Mouse (Mus musculus): ENCODE measurements around the gene Arhgap8.

- no peak for TF ChIP-seq POLR2A (IDR thresholded peaks at IDR 0.05; ENCODE audit: borderline replicate concordance, extremely low read depth, insufficient read depth, insufficient read length, poor library complexity, severe bottlenecking)
- peak; percentile 63; the same call in 1 of the 2 replicates for TF ChIP-seq CTCF (IDR thresholded peaks at IDR 0.05; ENCODE audit: borderline replicate concordance, extremely low read depth, insufficient read depth, insufficient read length)
Measured at GRCm38 (mm10) chr15:84701947-84702346, 17.9 kb upstream of the Arhgap8 start.
